Mouse (Mus musculus): ENCODE data around the gene Syvn1. TPM values are rescaled to one million over a fixed set of nuclear protein-coding genes. Genes with fewer than 3 reads are reported as not detected.

Syvn1 gene
- polyA plus RNA-seq, 1 experiment: 76.7 TPM

- DNase-seq (ENCODE audit: low read depth, low spot score): no peak
- 24% methylated on average over 5 of the region's 5 CpGs for WGBS
Measured at GRCm38 (mm10) chr19:6066571-6066970, 20.2 kb downstream of the Syvn1 start.

- DNase-seq (ENCODE audit: low read depth, low spot score): peak; percentile 62
- WGBS: under 1% methylated on average over 30 of the region's 30 CpGs
Measured at GRCm38 (mm10) chr19:6067011-6067723, 20.8 kb downstream of the Syvn1 start.

- WGBS: 3% methylated on average over 33 of the region's 33 CpGs
Measured at GRCm38 (mm10) chr19:6067724-6068415, 21.5 kb downstream of the Syvn1 start, which contains the start of gene Tm7sf2. TSS of gene Tm7sf2 (minus strand) at chr19:6068373.

GRCm38 (mm10) chr19:6068951-6069350 is 22.6 kb downstream of the Syvn1 start:
- WGBS: 69% methylated on average over 4 of the region's 4 CpGs
- no peak for DNase-seq (ENCODE audit: low read depth, low spot score)

More at GRCm38 (mm10) chr19:6067724-6068415, 21.5 kb downstream of the Syvn1 start, which contains the start of gene Tm7sf2:
- peak; percentile 80 for DNase-seq (ENCODE audit: low read depth, low spot score)

- DNase-seq (ENCODE audit: low read depth, low spot score): no peak
- 90% methylated on average over 10 of the region's 10 CpGs for WGBS
Measured at GRCm38 (mm10) chr19:6069851-6070250, 23.5 kb downstream of the Syvn1 start.

GRCm38 (mm10) chr19:6070571-6071250 is 24.3 kb downstream of the Syvn1 start:
- no peak for DNase-seq (ENCODE audit: low read depth, low spot score)
- WGBS: 91% methylated on average over 31 of the region's 31 CpGs

- 92% methylated on average over 19 of the region's 19 CpGs for WGBS
- no peak for DNase-seq (ENCODE audit: low read depth, low spot score)
Measured at GRCm38 (mm10) chr19:6071261-6071660, 24.9 kb downstream of the Syvn1 start.

- 87% methylated on average over 5 of the region's 5 CpGs for WGBS
- no peak for DNase-seq (ENCODE audit: low read depth, low spot score)
Measured at GRCm38 (mm10) chr19:6073889-6074288, 27.5 kb downstream of the Syvn1 start.

- DNase-seq (ENCODE audit: low read depth, low spot score): peak; percentile 89
Measured at GRCm38 (mm10) chr19:6076564-6077393, 30.4 kb downstream of the Syvn1 start, which contains the start of gene Vps51. TSS of gene Vps51 (minus strand) at chr19:6077231.

GRCm38 (mm10) chr19:6079983-6080480 is 33.7 kb downstream of the Syvn1 start, which contains the start of gene Tmem262:
TSS of gene Tmem262 (plus strand) at chr19:6080033.
- no peak for DNase-seq (ENCODE audit: low read depth, low spot score)
- WGBS: 89% methylated on average over 12 of the region's 12 CpGs

More at GRCm38 (mm10) chr19:6076564-6077393, 30.4 kb downstream of the Syvn1 start, which contains the start of gene Vps51:
- WGBS: under 1% methylated on average over 33 of the region's 33 CpGs

GRCm38 (mm10) chr19:6082156-6082555 is 35.8 kb downstream of the Syvn1 start, which contains the start of gene Gm28374:
TSS of gene Gm28374 (minus strand) at chr19:6082256.
- WGBS: 87% methylated on average over 9 of the region's 9 CpGs
- no peak for DNase-seq (ENCODE audit: low read depth, low spot score)

- WGBS: under 1% methylated on average over 58 of the region's 58 CpGs
Measured at GRCm38 (mm10) chr19:6084478-6085248, 38.3 kb downstream of the Syvn1 start, which contains the start of the genes Zfpl1 and Cdca5. TSS of gene Zfpl1 (minus strand) at chr19:6084956. TSS of gene Cdca5 (plus strand) at chr19:6084983.

GRCm38 (mm10) chr19:6085417-6085879 is 39.1 kb downstream of the Syvn1 start:
- peak; percentile 44 for DNase-seq (ENCODE audit: low read depth, low spot score)
- WGBS: under 1% methylated on average over 17 of the region's 17 CpGs

More at GRCm38 (mm10) chr19:6084478-6085248, 38.3 kb downstream of the Syvn1 start, which contains the start of the genes Zfpl1 and Cdca5:
- DNase-seq (ENCODE audit: low read depth, low spot score): peak; percentile 94

GRCm38 (mm10) chr19:6088841-6089240 is 42.5 kb downstream of the Syvn1 start:
- WGBS: 71% methylated on average over 13 of the region's 13 CpGs
- no peak for DNase-seq (ENCODE audit: low read depth, low spot score)

GRCm38 (mm10) chr19:6094119-6094518 is 47.7 kb downstream of the Syvn1 start, which contains the start of gene AC131692.1:
TSS of gene AC131692.1 (plus strand) at chr19:6094419.
- no peak for DNase-seq (ENCODE audit: low read depth, low spot score)
- WGBS: 93% methylated on average over 7 of the region's 7 CpGs

GRCm38 (mm10) chr19:6097847-6098246 is 51.5 kb downstream of the Syvn1 start:
- DNase-seq (ENCODE audit: low read depth, low spot score): no peak
- WGBS: 82% methylated on average over 3 of the region's 3 CpGs

GRCm38 (mm10) chr19:6101186-6101585 is 54.8 kb downstream of the Syvn1 start:
- no peak for DNase-seq (ENCODE audit: low read depth, low spot score)

More at GRCm38 (mm10) chr19:6101186-6101585, 54.8 kb downstream of the Syvn1 start:
- WGBS: 78% methylated on average over 6 of the region's 6 CpGs
